Mouse (Mus musculus) neural tube, embryonic 14.5 days (tissue): ENCODE data around the gene Sim2. TPM values are rescaled to one million over a fixed set of nuclear protein-coding genes. Genes with fewer than 3 reads are reported as not detected.

Experiments used
- ATAC-seq: fragments of 200-750 bp; cut with Nextera tagmentation; 2 replicates; pipeline ENCODE4 v1.8.0; 2017; ENCODE audit warnings: low read depth, mild to moderate bottlenecking, moderate TSS enrichment, moderate library complexity
- H3K27ac ChIP-seq: fragments of 300-500 bp; sonication (generic); 2 replicates; pipeline ENCODE4 v1.5.1; 2014; ENCODE audit warnings: low read depth, mild to moderate bottlenecking, control low read depth, low read length, moderate library complexity, mixed read lengths
- H3K27me3 ChIP-seq: fragments of 300-500 bp; sonication (generic); 2 replicates; pipeline ENCODE4 v1.6.1; 2014; ENCODE audit warnings: low read length; ENCODE audit not compliant: control insufficient read depth, insufficient read depth
- H3K36me3 ChIP-seq: fragments of 300-500 bp; sonication (generic); 2 replicates; pipeline ENCODE4 v1.6.1; 2014; ENCODE audit warnings: low read length, mixed read lengths; ENCODE audit not compliant: control insufficient read depth, insufficient read depth
- H3K4me1 ChIP-seq: fragments of 300-500 bp; sonication (generic); 2 replicates; pipeline ENCODE4 v1.6.1; 2014; ENCODE audit warnings: low read length; ENCODE audit not compliant: control insufficient read depth, insufficient read depth
- H3K4me2 ChIP-seq: fragments of 300-500 bp; sonication (generic); 2 replicates; pipeline ENCODE4 v1.6.1; 2014; ENCODE audit warnings: mild to moderate bottlenecking, low read depth, low read length, control low read depth
- H3K4me3 ChIP-seq: fragments of 300-500 bp; sonication (generic); 2 replicates; pipeline ENCODE4 v1.5.1; 2014; ENCODE audit warnings: low read depth, low read length, control low read depth, mixed read lengths
- H3K9ac ChIP-seq: fragments of 300-500 bp; sonication (generic); replicated peaks from 2 replicates; pipeline ENCODE4 v1.6.1; 2014; ENCODE audit warnings: low read depth, mild to moderate bottlenecking, control low read depth, low read length, mixed read lengths
- H3K9me3 ChIP-seq: fragments of 300-500 bp; sonication (generic); 2 replicates; pipeline ENCODE4 v1.6.1; 2016; ENCODE audit warnings: low read length; ENCODE audit not compliant: control insufficient read depth
- WGBS: fragments of 180-500 bp; shearing (Covaris S2); extraction: QIAGEN DNeasy Blood & Tissue Kit; methylation state at CpG from one replicate; pipeline ENCODE4 v1.1.7; 2014; 5-methylcytosine and 5-hydroxymethylcytosine counted together
- polyA plus RNA-seq: library from polyadenylated mRNA; unstranded; fragments of >200 nt; fragmentation: Nextera tagmentation; extraction: Ambion mirVana; gene quantifications from 2 replicates; pipeline ENCODE4 v1.2.1, GENCODE M21; 2014

Gene Sim2
- polyA plus RNA-seq, 1 experiment from 2014 or later, result 0.08 TPM

GRCm38 (mm10) chr16:94117333-94117732 lies 32.6 kb downstream of the Sim2 start:
- Histone ChIP-seq H3K9ac (no peak overlapping the region), H3K4me3 (no peak overlapping the region), H3K36me3 (no peaks in the 10 kb centered on the region), H3K4me2 (no peak overlapping the region), H3K9me3 (no peaks in the 10 kb centered on the region), H3K4me1 (no peaks in the 10 kb centered on the region), H3K27ac (no peak overlapping the region), H3K27me3 (no peaks in the 10 kb centered on the region)
- ATAC-seq, result peak; percentile 4; the same call in 1 of the 2 replicates
- WGBS, result 63% methylated on average over 6 of the region's 6 CpGs

- Histone ChIP-seq H3K4me3 (no peak overlapping the region), H3K4me1 (no peaks in the 10 kb centered on the region)
- no peak for ATAC-seq
These were observed 33.7 kb downstream of the Sim2 start for GRCm38 (mm10) chr16:94118394-94118793.

GRCm38 (mm10) chr16:94122347-94122746 lies 37.6 kb downstream of the Sim2 start:
- no peaks in the 10 kb centered on the region for H3K9me3 ChIP-seq
- 89% methylated on average over 3 of the region's 3 CpGs for WGBS

More at GRCm38 (mm10) chr16:94118394-94118793, 33.7 kb downstream of the Sim2 start:
- H3K27me3 ChIP-seq, result no peaks in the 10 kb centered on the region; the same call in 1 of the 2 replicates
- H3K4me2 ChIP-seq, result no peak overlapping the region
- H3K27ac ChIP-seq, result no peak overlapping the region
- H3K36me3 ChIP-seq, result no peaks in the 10 kb centered on the region
- 96% methylated on average over 1 of the region's 1 CpGs for WGBS
- no peak overlapping the region for H3K9ac ChIP-seq
- H3K9me3 ChIP-seq, result no peaks in the 10 kb centered on the region

GRCm38 (mm10) chr16:94123247-94123646 lies 38.5 kb downstream of the Sim2 start:
- ATAC-seq, result no peak
- no peak overlapping the region for H3K27ac ChIP-seq
- peaks cover 18% of the 10 kb centered on the region for H3K27me3 ChIP-seq
- H3K9ac ChIP-seq, result no peak overlapping the region
- no peaks in the 10 kb centered on the region for H3K9me3 ChIP-seq
- 50% methylated on average over 11 of the region's 11 CpGs for WGBS
- H3K4me3 ChIP-seq, result no peak overlapping the region
- peaks cover 10% of the 10 kb centered on the region; the same call in 1 of the 2 replicates for H3K4me1 ChIP-seq
- no peak overlapping the region for H3K4me2 ChIP-seq
- no peaks in the 10 kb centered on the region for H3K36me3 ChIP-seq

More at GRCm38 (mm10) chr16:94122347-94122746, 37.6 kb downstream of the Sim2 start:
- no peak overlapping the region for H3K4me2 ChIP-seq
- H3K4me3 ChIP-seq, result no peak overlapping the region
- no peak overlapping the region for H3K9ac ChIP-seq
- ATAC-seq, result no peak
- H3K27me3 ChIP-seq, result peaks cover 18% of the 10 kb centered on the region
- H3K27ac ChIP-seq, result no peak overlapping the region
- H3K36me3 ChIP-seq, result no peaks in the 10 kb centered on the region
- H3K4me1 ChIP-seq, result peaks cover 10% of the 10 kb centered on the region; the same call in 1 of the 2 replicates

- H3K27me3 ChIP-seq, result peaks cover 18% of the 10 kb centered on the region
- 1% methylated on average over 67 of the region's 83 CpGs for WGBS
- H3K27ac ChIP-seq, result no peak overlapping the region
- H3K4me2 ChIP-seq, result peak overlapping the region; percentile 89
- no peaks in the 10 kb centered on the region for H3K36me3 ChIP-seq
- peak overlapping the region; percentile 40 for H3K4me3 ChIP-seq
- peak overlapping the region; percentile 57 for H3K9ac ChIP-seq
- H3K9me3 ChIP-seq, result no peaks in the 10 kb centered on the region
- peaks cover 10% of the 10 kb centered on the region; the same call in 1 of the 2 replicates for H3K4me1 ChIP-seq
- ATAC-seq, result peak; percentile 76
These were observed 40.6 kb downstream of the Sim2 start for GRCm38 (mm10) chr16:94125172-94125981.

GRCm38 (mm10) chr16:94126200-94126599 lies 41.5 kb downstream of the Sim2 start:
- Histone ChIP-seq H3K4me3 (no peak overlapping the region), H3K4me2 (no peak overlapping the region), H3K36me3 (no peaks in the 10 kb centered on the region), H3K9me3 (no peaks in the 10 kb centered on the region), H3K4me1 (peaks cover 10% of the 10 kb centered on the region; the same call in 1 of the 2 replicates), H3K27ac (no peak overlapping the region), H3K9ac (no peak overlapping the region), H3K27me3 (peaks cover 18% of the 10 kb centered on the region)
- 36% methylated on average over 9 of the region's 9 CpGs for WGBS
- no peak for ATAC-seq

GRCm38 (mm10) chr16:94128236-94128835 lies 43.6 kb downstream of the Sim2 start:
- 14% methylated on average over 2 of the region's 2 CpGs for WGBS

GRCm38 (mm10) chr16:94134218-94134617 lies 49.5 kb downstream of the Sim2 start:
- ATAC-seq, result no peak
- 84% methylated on average over 10 of the region's 10 CpGs for WGBS

More at GRCm38 (mm10) chr16:94128236-94128835, 43.6 kb downstream of the Sim2 start:
- Histone ChIP-seq H3K4me1 (peaks cover 10% of the 10 kb centered on the region; the same call in 1 of the 2 replicates), H3K4me3 (no peak overlapping the region), H3K4me2 (no peak overlapping the region), H3K36me3 (no peaks in the 10 kb centered on the region), H3K27me3 (peaks cover 18% of the 10 kb centered on the region), H3K27ac (no peak overlapping the region), H3K9me3 (no peaks in the 10 kb centered on the region), H3K9ac (no peak overlapping the region)
- no peak for ATAC-seq

GRCm38 (mm10) chr16:94140746-94141145 lies 56.0 kb downstream of the Sim2 start:
- no peak overlapping the region for H3K9ac ChIP-seq
- no peak overlapping the region for H3K4me3 ChIP-seq
- no peaks in the 10 kb centered on the region for H3K4me1 ChIP-seq
- WGBS, result 68% methylated on average over 10 of the region's 10 CpGs
- H3K4me2 ChIP-seq, result no peak overlapping the region
- no peaks in the 10 kb centered on the region for H3K36me3 ChIP-seq
- no peak for ATAC-seq
- H3K27ac ChIP-seq, result no peak overlapping the region
- no peaks in the 10 kb centered on the region for H3K27me3 ChIP-seq
- H3K9me3 ChIP-seq, result no peaks in the 10 kb centered on the region

More at GRCm38 (mm10) chr16:94134218-94134617, 49.5 kb downstream of the Sim2 start:
- H3K4me2 ChIP-seq, result no peak overlapping the region
- no peak overlapping the region for H3K27ac ChIP-seq
- H3K4me1 ChIP-seq, result no peaks in the 10 kb centered on the region
- H3K36me3 ChIP-seq, result no peaks in the 10 kb centered on the region
- no peak overlapping the region for H3K9ac ChIP-seq
- no peaks in the 10 kb centered on the region for H3K9me3 ChIP-seq
- no peaks in the 10 kb centered on the region for H3K27me3 ChIP-seq
- H3K4me3 ChIP-seq, result no peak overlapping the region
